Mouse (Mus musculus) embryonic facial prominence, embryonic 11.5 days (tissue): ENCODE results near the gene Amd1. TPM values are rescaled to one million over a fixed set of nuclear protein-coding genes. Genes with fewer than 3 reads are reported as not detected.
"Not testable (repeated sequence)": the region's sequence is repeated elsewhere in the genome, so short reads cannot be mapped to it uniquely, and the experiment has no call there.

Experiments
- ATAC-seq: fragments of 200-750 bp; cut with Nextera tagmentation; replicated peaks from 2 replicates; pipeline ENCODE4 v1.8.0; 2017; ENCODE audit warnings: low read depth; ENCODE audit not compliant: insufficient number of reproducible peaks, low FRiP score, low TSS enrichment
- DNase-seq: peaks from one replicate; pipeline ENCODE4 v3.0.0-alpha.2; 2015; ENCODE audit warnings: low spot score
- H3K27ac ChIP-seq: fragments of 300-500 bp; sonication (generic); replicated peaks from 2 replicates; pipeline ENCODE4 v1.5.1; 2014; ENCODE audit warnings: mild to moderate bottlenecking, low read depth, low read length, control low read depth
- H3K27me3 ChIP-seq: fragments of 300-500 bp; sonication (generic); 2 replicates; pipeline ENCODE4 v1.6.1; 2014; ENCODE audit warnings: mild to moderate bottlenecking, low read length, moderate library complexity, mixed read lengths; ENCODE audit not compliant: control insufficient read depth, insufficient read depth
- H3K36me3 ChIP-seq: fragments of 300-500 bp; sonication (generic); replicated peaks from 2 replicates; pipeline ENCODE4 v1.6.1; 2014; ENCODE audit warnings: low read depth, mild to moderate bottlenecking, low read length, moderate library complexity, mixed read lengths; ENCODE audit not compliant: control insufficient read depth, insufficient read depth
- H3K4me1 ChIP-seq: fragments of 300-500 bp; sonication (generic); 2 replicates; pipeline ENCODE4 v1.6.1; 2014; ENCODE audit warnings: low read length, mixed read lengths; ENCODE audit not compliant: control insufficient read depth, insufficient read depth
- H3K4me2 ChIP-seq: fragments of 300-500 bp; sonication (generic); 2 replicates; pipeline ENCODE4 v1.6.1; 2014; ENCODE audit warnings: low read depth, mild to moderate bottlenecking, control low read depth, low read length, moderate library complexity
- H3K4me3 ChIP-seq: fragments of 300-500 bp; sonication (generic); 2 replicates; pipeline ENCODE4 v1.5.1; 2014; ENCODE audit warnings: low read depth, low read length, control low read depth
- H3K9ac ChIP-seq: fragments of 300-500 bp; sonication (generic); replicated peaks from 2 replicates; pipeline ENCODE4 v1.6.1; 2014; ENCODE audit warnings: mild to moderate bottlenecking, control low read depth, low read length
- H3K9me3 ChIP-seq: fragments of 300-500 bp; sonication (generic); replicated peaks from 2 replicates; pipeline ENCODE4 v1.6.1; 2016; ENCODE audit warnings: mild to moderate bottlenecking, low read length, inconsistent platforms, mixed read lengths; ENCODE audit not compliant: control insufficient read depth
- WGBS: fragments of 180-500 bp; shearing (Covaris S2); extraction: QIAGEN DNeasy Blood & Tissue Kit; methylation state at CpG from one replicate; pipeline ENCODE4 v1.1.7; 2014; 5-methylcytosine and 5-hydroxymethylcytosine counted together
- polyA plus RNA-seq: library from polyadenylated mRNA; unstranded; fragments of >200 nt; fragmentation: Nextera tagmentation; extraction: Ambion mirVana; gene quantifications from 2 replicates; pipeline ENCODE4 v1.2.1, GENCODE M21; 2014

Gene Amd1
- polyA plus RNA-seq, 1 experiment from 2014 or later: 129 TPM

GRCm38 (mm10) chr10:40309884-40310635, 8.1 kb upstream of the Amd1 start:
- no peaks in the 10 kb centered on the region for H3K4me1 ChIP-seq
- ATAC-seq (no peak), DNase-seq (no peak)
- no peak overlapping the region for H3K27ac ChIP-seq
- no peak overlapping the region for H3K4me3 ChIP-seq
- no peak overlapping the region for H3K4me2 ChIP-seq
- no peaks in the 10 kb centered on the region for H3K27me3 ChIP-seq
- 51% methylated on average over 6 of the region's 6 CpGs for WGBS
- no peaks in the 10 kb centered on the region for H3K36me3 ChIP-seq
- H3K9ac ChIP-seq: no peak overlapping the region
- H3K9me3 ChIP-seq: no peaks in the 10 kb centered on the region

GRCm38 (mm10) chr10:40307826-40308583, 6.0 kb upstream of the Amd1 start:
- DNase-seq (no peak), ATAC-seq (no peak)
- no peaks in the 10 kb centered on the region for H3K27me3 ChIP-seq
- H3K4me1 ChIP-seq: no peaks in the 10 kb centered on the region
- WGBS: 58% methylated on average over 4 of the region's 4 CpGs
- H3K4me3 ChIP-seq: no peak overlapping the region
- H3K36me3 ChIP-seq: no peaks in the 10 kb centered on the region
- H3K4me2 ChIP-seq: no peak overlapping the region
- H3K27ac ChIP-seq: no peak overlapping the region
- no peaks in the 10 kb centered on the region for H3K9me3 ChIP-seq
- no peak overlapping the region for H3K9ac ChIP-seq

DNA sequence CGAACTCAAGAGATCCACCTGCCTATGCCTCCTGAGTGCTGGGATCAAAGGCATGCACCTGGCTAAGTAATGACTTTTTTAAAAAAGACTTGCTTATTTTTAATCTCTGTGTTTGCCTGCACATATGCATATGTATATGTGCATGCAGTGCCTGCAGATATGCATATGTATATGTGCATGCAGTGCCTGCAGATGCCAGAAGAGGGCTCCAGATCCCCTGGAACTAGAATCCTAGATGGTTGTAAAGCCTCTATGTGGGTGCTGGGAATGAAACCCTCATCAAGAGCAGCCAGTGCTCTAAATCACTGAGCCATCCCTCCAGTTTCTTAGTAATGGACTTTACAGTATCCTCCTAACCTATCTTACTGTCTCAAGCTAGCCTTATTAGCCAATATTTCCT, 4.0 kb upstream of the Amd1 start:
- DNase-seq (no peak), ATAC-seq (no peak)
- 88% methylated on average over 1 of the region's 1 CpGs for WGBS

DNA sequence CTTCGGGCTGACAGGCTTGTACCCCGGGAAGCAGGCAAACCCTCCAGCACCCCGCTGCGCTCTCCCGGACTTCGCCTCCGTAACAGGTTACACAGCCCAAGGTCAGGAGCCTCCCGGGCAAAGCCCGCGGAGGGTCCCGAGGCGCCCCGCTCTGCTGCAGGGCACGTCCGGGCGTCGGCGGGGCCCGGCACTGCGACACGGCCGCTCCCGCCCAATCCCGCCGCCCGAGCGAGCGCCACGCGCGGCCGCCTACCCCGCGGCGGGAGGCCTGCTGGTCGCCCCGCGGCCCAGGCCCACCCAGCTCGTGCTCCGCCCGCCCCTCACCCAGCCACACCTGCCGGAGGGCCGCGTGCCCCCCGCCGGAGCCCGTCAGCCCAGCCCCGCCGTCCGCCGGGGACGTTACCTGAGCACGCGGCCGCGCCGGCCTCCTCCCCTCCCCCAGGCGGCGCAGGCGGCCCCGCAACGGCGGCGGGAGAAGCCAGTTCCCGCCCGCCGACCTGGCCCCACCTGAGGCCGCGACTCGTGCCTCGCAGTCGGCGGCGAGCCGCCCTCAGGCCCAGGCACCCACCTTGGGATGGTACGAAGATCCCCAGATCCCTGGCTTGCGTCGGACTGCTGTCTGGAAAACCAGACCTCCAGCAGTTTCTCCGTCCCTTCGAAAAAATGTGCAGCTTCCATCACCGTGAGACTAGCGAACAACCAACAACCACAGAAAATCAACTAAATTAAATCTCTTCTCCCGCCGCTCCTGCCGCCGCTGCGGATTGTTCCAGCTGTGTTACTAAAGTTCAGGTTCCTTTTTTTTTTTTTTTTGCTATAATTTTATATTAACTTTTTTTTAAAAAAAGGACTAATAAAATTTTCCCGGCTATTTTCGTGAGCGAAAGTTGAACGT, 558 bp downstream of the Amd1 start:
- WGBS: under 1% methylated on average over 54 of the region's 91 CpGs
- H3K36me3 ChIP-seq: not testable (repeated sequence)

More for the DNA sequence above, 4.0 kb upstream of the Amd1 start:
- Histone ChIP-seq H3K9me3 (no peaks in the 10 kb centered on the region), H3K9ac (no peak overlapping the region), H3K36me3 (no peaks in the 10 kb centered on the region), H3K27me3 (no peaks in the 10 kb centered on the region), H3K27ac (no peak overlapping the region), H3K4me1 (no peaks in the 10 kb centered on the region), H3K4me3 (no peak overlapping the region), H3K4me2 (no peak overlapping the region)

GRCm38 (mm10) chr10:40300648-40301171, 1.3 kb downstream of the Amd1 start:
- no peaks in the 10 kb centered on the region for H3K27me3 ChIP-seq
- peak overlapping the region; percentile 71 for H3K4me2 ChIP-seq
- DNase-seq (peak; percentile 92), ATAC-seq (peak; percentile 80)
- WGBS: under 1% methylated on average over 36 of the region's 36 CpGs
- H3K9ac ChIP-seq: peak overlapping the region; percentile 96
- peak overlapping the region; percentile 88 for H3K27ac ChIP-seq
- H3K36me3 ChIP-seq: no peaks in the 10 kb centered on the region
- no peaks in the 10 kb centered on the region for H3K9me3 ChIP-seq
- H3K4me1 ChIP-seq: no peaks in the 10 kb centered on the region
- H3K4me3 ChIP-seq: peak overlapping the region; percentile 98

More for the DNA sequence above, 558 bp downstream of the Amd1 start:
- not testable (repeated sequence) for H3K27me3 ChIP-seq, H3K4me1 ChIP-seq, H3K9me3 ChIP-seq
- Histone ChIP-seq H3K9ac (peak overlapping the region; percentile 96), H3K4me3 (peak overlapping the region; percentile 98), H3K27ac (peak overlapping the region; percentile 88), H3K4me2 (peak overlapping the region; percentile 71)
- ATAC-seq (peak; percentile 27; the same call in 1 of the 2 replicates), DNase-seq (peak; percentile 53)

- H3K9me3 ChIP-seq: no peaks in the 10 kb centered on the region
Observed at GRCm38 (mm10) chr10:40292640-40293039, 9.3 kb downstream of the Amd1 start.

GRCm38 (mm10) chr10:40286767-40287166, 15.2 kb downstream of the Amd1 start:
- H3K9ac ChIP-seq: no peak overlapping the region
- no peak overlapping the region for H3K27ac ChIP-seq
- no peaks in the 10 kb centered on the region for H3K9me3 ChIP-seq
- H3K27me3 ChIP-seq: no peaks in the 10 kb centered on the region
- no peaks in the 10 kb centered on the region for H3K4me1 ChIP-seq
- 89% methylated on average over 1 of the region's 1 CpGs for WGBS
- DNase-seq: no peak
- H3K36me3 ChIP-seq: peaks cover 5% of the 10 kb centered on the region
- H3K4me2 ChIP-seq: no peak overlapping the region
- H3K4me3 ChIP-seq: no peak overlapping the region
- no peak for ATAC-seq

More at GRCm38 (mm10) chr10:40292640-40293039, 9.3 kb downstream of the Amd1 start:
- no peaks in the 10 kb centered on the region for H3K4me1 ChIP-seq
- no peaks in the 10 kb centered on the region for H3K27me3 ChIP-seq
- no peak overlapping the region for H3K9ac ChIP-seq
- 95% methylated on average over 6 of the region's 6 CpGs for WGBS
- no peak for ATAC-seq
- peaks cover 2% of the 10 kb centered on the region; the same call in 1 of the 2 replicates for H3K36me3 ChIP-seq
- H3K4me2 ChIP-seq: no peak overlapping the region
- H3K4me3 ChIP-seq: no peak overlapping the region
- no peak for DNase-seq
- no peak overlapping the region for H3K27ac ChIP-seq
